Mouse (Mus musculus): ENCODE data around the gene Grxcr1. TPM values are rescaled to one million over a fixed set of nuclear protein-coding genes. Genes with fewer than 3 reads are reported as not detected.

Grxcr1 gene
- total RNA-seq, 1 experiment from 2014 or later: not detected

GRCm38 (mm10) chr5:68068694-68069093 is 37.1 kb downstream of the Grxcr1 start:
- ATAC-seq (replicated peaks in 1 of 2; ENCODE audit: insufficient read depth in 1 of 2, low FRiP score in 2 of 2, low TSS enrichment in 1 of 2, low read depth in 1 of 2, poor library complexity in 2 of 2, severe bottlenecking in 2 of 2): no peak

GRCm38 (mm10) chr5:68070308-68070707 is 38.7 kb downstream of the Grxcr1 start:
- ATAC-seq (replicated peaks in 1 of 2; ENCODE audit: insufficient read depth in 1 of 2, low FRiP score in 2 of 2, low TSS enrichment in 1 of 2, low read depth in 1 of 2, poor library complexity in 2 of 2, severe bottlenecking in 2 of 2): no peak

- no peak for ATAC-seq (replicated peaks in 1 of 2; ENCODE audit: insufficient read depth in 1 of 2, low FRiP score in 2 of 2, low TSS enrichment in 1 of 2, low read depth in 1 of 2, poor library complexity in 2 of 2, severe bottlenecking in 2 of 2)
Measured at GRCm38 (mm10) chr5:68071857-68072256, 40.2 kb downstream of the Grxcr1 start.

GRCm38 (mm10) chr5:68086535-68087098 is 55.0 kb downstream of the Grxcr1 start:
- ATAC-seq (replicated peaks in 1 of 2; ENCODE audit: insufficient read depth in 1 of 2, low FRiP score in 2 of 2, low TSS enrichment in 1 of 2, low read depth in 1 of 2, poor library complexity in 2 of 2, severe bottlenecking in 2 of 2): peak; percentile 17 to 68; a peak in 2 of 4 replicates

GRCm38 (mm10) chr5:68087174-68087573 is 55.5 kb downstream of the Grxcr1 start:
- ATAC-seq (replicated peaks in 1 of 2; ENCODE audit: insufficient read depth in 1 of 2, low FRiP score in 2 of 2, low TSS enrichment in 1 of 2, low read depth in 1 of 2, poor library complexity in 2 of 2, severe bottlenecking in 2 of 2): no peak

- no peak for ATAC-seq (replicated peaks in 1 of 2; ENCODE audit: insufficient read depth in 1 of 2, low FRiP score in 2 of 2, low TSS enrichment in 1 of 2, low read depth in 1 of 2, poor library complexity in 2 of 2, severe bottlenecking in 2 of 2)
Measured at GRCm38 (mm10) chr5:68093085-68093484, 61.5 kb downstream of the Grxcr1 start.

- no peak for ATAC-seq (replicated peaks in 1 of 2; ENCODE audit: insufficient read depth in 1 of 2, low FRiP score in 2 of 2, low TSS enrichment in 1 of 2, low read depth in 1 of 2, poor library complexity in 2 of 2, severe bottlenecking in 2 of 2)
Measured at GRCm38 (mm10) chr5:68097665-68098624, 66.3 kb downstream of the Grxcr1 start.

GRCm38 (mm10) chr5:68112430-68113036 is 80.9 kb downstream of the Grxcr1 start:
- ATAC-seq (replicated peaks in 1 of 2; ENCODE audit: insufficient read depth in 1 of 2, low FRiP score in 2 of 2, low TSS enrichment in 1 of 2, low read depth in 1 of 2, poor library complexity in 2 of 2, severe bottlenecking in 2 of 2): peak in 1 of 2 experiments; percentile 21; a peak in 1 of 4 replicates

GRCm38 (mm10) chr5:68120880-68121279 is 89.2 kb downstream of the Grxcr1 start:
- ATAC-seq (replicated peaks in 1 of 2; ENCODE audit: insufficient read depth in 1 of 2, low FRiP score in 2 of 2, low TSS enrichment in 1 of 2, low read depth in 1 of 2, poor library complexity in 2 of 2, severe bottlenecking in 2 of 2): no peak

GRCm38 (mm10) chr5:68122883-68123282 is 91.2 kb downstream of the Grxcr1 start:
- no peak for ATAC-seq (replicated peaks in 1 of 2; ENCODE audit: insufficient read depth in 1 of 2, low FRiP score in 2 of 2, low TSS enrichment in 1 of 2, low read depth in 1 of 2, poor library complexity in 2 of 2, severe bottlenecking in 2 of 2)

- ATAC-seq (replicated peaks in 1 of 2; ENCODE audit: insufficient read depth in 1 of 2, low FRiP score in 2 of 2, low TSS enrichment in 1 of 2, low read depth in 1 of 2, poor library complexity in 2 of 2, severe bottlenecking in 2 of 2): no peak
Measured at GRCm38 (mm10) chr5:68125478-68125877, 93.8 kb downstream of the Grxcr1 start.

- ATAC-seq (replicated peaks in 1 of 2; ENCODE audit: insufficient read depth in 1 of 2, low FRiP score in 2 of 2, low TSS enrichment in 1 of 2, low read depth in 1 of 2, poor library complexity in 2 of 2, severe bottlenecking in 2 of 2): 0 out of 4 replicates have a peak, but pooled peaks have one; percentile 67 to 71
Measured at GRCm38 (mm10) chr5:68128421-68128820, 96.8 kb downstream of the Grxcr1 start.

GRCm38 (mm10) chr5:68128821-68129608 is 97.4 kb downstream of the Grxcr1 start:
- ATAC-seq (replicated peaks in 1 of 2; ENCODE audit: insufficient read depth in 1 of 2, low FRiP score in 2 of 2, low TSS enrichment in 1 of 2, low read depth in 1 of 2, poor library complexity in 2 of 2, severe bottlenecking in 2 of 2): no peak

GRCm38 (mm10) chr5:68146818-68147217 is 115.2 kb downstream of the Grxcr1 start:
- no peak for ATAC-seq (replicated peaks in 1 of 2; ENCODE audit: insufficient read depth in 1 of 2, low FRiP score in 2 of 2, low TSS enrichment in 1 of 2, low read depth in 1 of 2, poor library complexity in 2 of 2, severe bottlenecking in 2 of 2)

GRCm38 (mm10) chr5:68149946-68150345 is 118.3 kb downstream of the Grxcr1 start:
- no peak for ATAC-seq (replicated peaks in 1 of 2; ENCODE audit: insufficient read depth in 1 of 2, low FRiP score in 2 of 2, low TSS enrichment in 1 of 2, low read depth in 1 of 2, poor library complexity in 2 of 2, severe bottlenecking in 2 of 2)

- ATAC-seq (replicated peaks in 1 of 2; ENCODE audit: insufficient read depth in 1 of 2, low FRiP score in 2 of 2, low TSS enrichment in 1 of 2, low read depth in 1 of 2, poor library complexity in 2 of 2, severe bottlenecking in 2 of 2): no peak
Measured at GRCm38 (mm10) chr5:68150347-68151043, 118.9 kb downstream of the Grxcr1 start.

- no peak for ATAC-seq (replicated peaks in 1 of 2; ENCODE audit: insufficient read depth in 1 of 2, low FRiP score in 2 of 2, low TSS enrichment in 1 of 2, low read depth in 1 of 2, poor library complexity in 2 of 2, severe bottlenecking in 2 of 2)
Measured at GRCm38 (mm10) chr5:68162503-68162902, 130.9 kb downstream of the Grxcr1 start.
